Mouse (Mus musculus): ENCODE measurements around the gene Camta1. TPM values are rescaled to one million over a fixed set of nuclear protein-coding genes. Genes with fewer than 3 reads are reported as not detected.

The Camta1 gene
- polyA plus RNA-seq, 1 experiment from 2014 or later = 123 TPM

DNA sequence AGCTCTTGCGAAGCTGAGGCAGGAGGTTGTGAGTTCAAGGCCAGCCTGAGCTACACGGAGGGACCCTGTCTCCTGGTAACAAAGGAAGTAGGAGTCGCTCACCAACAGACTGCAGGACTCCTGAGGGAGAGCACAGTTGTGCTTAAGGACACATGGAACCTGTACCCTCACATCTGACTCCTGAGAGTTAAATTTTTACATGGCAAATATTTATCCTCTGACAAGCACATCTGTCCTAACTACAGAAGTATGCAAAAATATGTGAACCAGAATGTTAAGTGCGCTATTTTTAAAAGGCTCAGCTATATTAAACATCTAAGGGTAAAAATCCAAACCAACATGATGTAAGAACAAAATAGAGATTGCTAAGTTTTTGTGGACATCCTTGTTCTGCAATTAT is 56.0 kb downstream of the Camta1 start:
- Histone ChIP-seq H3K9ac (ENCODE audit: low read length) (no peak overlapping the region), H3K27ac (ENCODE audit: low read depth, low read length) (no peak overlapping the region), H3K27me3 (replicated peaks; ENCODE audit: control insufficient read depth, insufficient read depth, low read length) (no peaks in the 10 kb centered on the region), H3K4me1 (ENCODE audit: control insufficient read depth, insufficient read depth, low read length) (no peaks in the 10 kb centered on the region; the same call in 1 of the 2 replicates), H3K9me3 (replicated peaks; ENCODE audit: control insufficient read depth, low read length) (no peaks in the 10 kb centered on the region), H3K36me3 (ENCODE audit: control insufficient read depth, insufficient read depth, low read length) (no peaks in the 10 kb centered on the region), H3K4me2 (ENCODE audit: low read length) (no peak overlapping the region), H3K4me3 (ENCODE audit: low read depth, low read length) (no peak overlapping the region)
- no peak for ATAC-seq
- 82% methylated on average over 4 of the region's 4 CpGs for WGBS
- DNase-seq (ENCODE audit: low spot score) = no peak

DNA sequence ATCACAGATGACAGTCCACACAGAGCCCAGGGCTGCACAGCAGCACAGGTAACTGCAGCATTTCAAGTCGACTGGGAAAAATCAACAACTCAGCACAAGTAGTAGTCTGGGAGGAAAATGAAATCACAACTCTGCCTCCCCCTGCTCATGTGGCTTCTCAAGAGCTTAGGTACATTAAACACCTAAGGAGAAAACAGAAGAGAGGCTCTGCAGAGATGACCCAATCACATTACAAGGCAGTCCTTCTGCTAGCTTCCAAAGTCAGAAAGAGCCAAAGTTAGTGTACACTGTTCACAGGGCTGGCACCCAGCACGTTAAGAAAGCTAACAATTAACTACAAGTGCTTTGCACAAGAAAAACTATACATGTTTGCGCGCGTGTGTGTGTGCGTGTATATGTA is 56.6 kb downstream of the Camta1 start:
- no peak for DNase-seq (ENCODE audit: low spot score)
- H3K4me2 ChIP-seq (ENCODE audit: low read length) = no peak overlapping the region
- H3K9ac ChIP-seq (ENCODE audit: low read length) = no peak overlapping the region
- WGBS = 92% methylated on average over 6 of the region's 6 CpGs
- no peak overlapping the region for H3K4me3 ChIP-seq (ENCODE audit: low read depth, low read length)
- no peaks in the 10 kb centered on the region for H3K27me3 ChIP-seq (replicated peaks; ENCODE audit: control insufficient read depth, insufficient read depth, low read length)
- no peaks in the 10 kb centered on the region; the same call in 1 of the 2 replicates for H3K4me1 ChIP-seq (ENCODE audit: control insufficient read depth, insufficient read depth, low read length)
- H3K27ac ChIP-seq (ENCODE audit: low read depth, low read length) = no peak overlapping the region
- no peaks in the 10 kb centered on the region for H3K36me3 ChIP-seq (ENCODE audit: control insufficient read depth, insufficient read depth, low read length)
- no peak for ATAC-seq
- no peaks in the 10 kb centered on the region for H3K9me3 ChIP-seq (replicated peaks; ENCODE audit: control insufficient read depth, low read length)

DNA sequence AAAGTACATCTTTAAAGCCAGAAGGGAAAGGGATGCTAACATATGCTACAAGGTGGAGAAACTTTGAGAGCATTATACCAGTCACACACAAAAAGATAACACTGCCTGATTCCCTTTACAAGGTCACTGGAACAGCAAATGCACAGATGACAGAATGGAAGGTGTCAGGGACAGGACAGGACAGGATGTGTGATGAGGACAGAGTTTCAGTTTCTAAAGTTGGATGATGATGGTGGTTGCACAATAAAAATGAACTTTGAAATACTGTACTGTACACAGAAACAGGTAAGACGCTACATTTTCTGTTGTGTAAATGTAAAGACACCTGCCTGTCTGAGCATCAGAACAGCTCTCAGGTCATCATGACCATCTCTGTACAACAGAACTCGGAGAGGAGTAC is 57.5 kb downstream of the Camta1 start:
- no peak overlapping the region for H3K9ac ChIP-seq (ENCODE audit: low read length)
- H3K4me2 ChIP-seq (ENCODE audit: low read length) = no peak overlapping the region
- ATAC-seq (no peak), DNase-seq (ENCODE audit: low spot score) (no peak)
- H3K9me3 ChIP-seq (replicated peaks; ENCODE audit: control insufficient read depth, low read length) = no peaks in the 10 kb centered on the region
- H3K36me3 ChIP-seq (ENCODE audit: control insufficient read depth, insufficient read depth, low read length) = no peaks in the 10 kb centered on the region
- H3K27ac ChIP-seq (ENCODE audit: low read depth, low read length) = no peak overlapping the region
- H3K4me3 ChIP-seq (ENCODE audit: low read depth, low read length) = no peak overlapping the region
- WGBS = 93% methylated on average over 2 of the region's 2 CpGs
- no peaks in the 10 kb centered on the region for H3K27me3 ChIP-seq (replicated peaks; ENCODE audit: control insufficient read depth, insufficient read depth, low read length)
- H3K4me1 ChIP-seq (ENCODE audit: control insufficient read depth, insufficient read depth, low read length) = no peaks in the 10 kb centered on the region; the same call in 1 of the 2 replicates

DNA sequence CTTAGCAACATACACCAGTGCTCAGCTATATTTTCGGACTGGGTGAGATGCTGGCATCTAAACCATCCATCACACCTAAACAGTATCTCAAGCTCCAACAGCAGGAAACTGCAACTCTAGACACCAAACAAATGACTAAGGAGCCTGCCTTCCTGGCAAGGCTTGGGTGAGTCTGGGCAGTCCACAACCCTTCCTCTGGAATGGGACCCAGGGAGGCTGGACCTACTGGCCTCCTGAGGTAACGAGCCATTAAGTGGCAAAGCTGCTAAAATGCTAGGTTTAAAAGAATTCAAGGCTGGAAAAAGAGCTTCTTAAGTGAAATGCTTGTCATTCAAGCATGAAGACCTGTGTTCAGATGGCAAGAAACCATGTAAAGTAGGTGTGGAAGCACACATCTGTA is 63.0 kb downstream of the Camta1 start:
- H3K9me3 ChIP-seq (replicated peaks; ENCODE audit: control insufficient read depth, low read length) = no peaks in the 10 kb centered on the region

DNA sequence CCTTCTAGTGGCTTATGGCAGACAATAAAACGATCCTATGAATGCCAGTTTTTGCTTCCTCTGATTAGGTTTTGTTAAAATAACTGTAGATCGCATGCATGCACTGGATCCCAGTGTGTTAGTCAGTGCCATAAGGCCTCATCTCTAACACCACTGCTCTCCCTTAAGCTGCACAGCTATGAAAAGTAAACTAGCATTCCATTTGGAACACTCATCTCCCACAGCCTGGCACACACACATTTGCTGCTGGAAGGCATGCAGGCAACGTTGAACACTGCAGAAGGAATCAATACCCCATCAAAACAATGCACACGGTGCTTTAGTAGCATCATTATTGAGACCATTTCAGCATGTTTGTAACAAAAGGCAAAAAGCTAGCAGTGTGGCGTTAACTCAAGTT is 68.0 kb downstream of the Camta1 start:
- no peak for ATAC-seq

More for the DNA sequence above, 63.0 kb downstream of the Camta1 start:
- Histone ChIP-seq H3K27me3 (replicated peaks; ENCODE audit: control insufficient read depth, insufficient read depth, low read length) (no peaks in the 10 kb centered on the region), H3K36me3 (ENCODE audit: control insufficient read depth, insufficient read depth, low read length) (no peaks in the 10 kb centered on the region), H3K4me3 (ENCODE audit: low read depth, low read length) (no peak overlapping the region), H3K4me1 (ENCODE audit: control insufficient read depth, insufficient read depth, low read length) (no peaks in the 10 kb centered on the region), H3K27ac (ENCODE audit: low read depth, low read length) (no peak overlapping the region), H3K9ac (ENCODE audit: low read length) (no peak overlapping the region), H3K4me2 (ENCODE audit: low read length) (no peak overlapping the region)
- 86% methylated on average over 2 of the region's 2 CpGs for WGBS
- DNase-seq (ENCODE audit: low spot score) (no peak), ATAC-seq (no peak)

DNA sequence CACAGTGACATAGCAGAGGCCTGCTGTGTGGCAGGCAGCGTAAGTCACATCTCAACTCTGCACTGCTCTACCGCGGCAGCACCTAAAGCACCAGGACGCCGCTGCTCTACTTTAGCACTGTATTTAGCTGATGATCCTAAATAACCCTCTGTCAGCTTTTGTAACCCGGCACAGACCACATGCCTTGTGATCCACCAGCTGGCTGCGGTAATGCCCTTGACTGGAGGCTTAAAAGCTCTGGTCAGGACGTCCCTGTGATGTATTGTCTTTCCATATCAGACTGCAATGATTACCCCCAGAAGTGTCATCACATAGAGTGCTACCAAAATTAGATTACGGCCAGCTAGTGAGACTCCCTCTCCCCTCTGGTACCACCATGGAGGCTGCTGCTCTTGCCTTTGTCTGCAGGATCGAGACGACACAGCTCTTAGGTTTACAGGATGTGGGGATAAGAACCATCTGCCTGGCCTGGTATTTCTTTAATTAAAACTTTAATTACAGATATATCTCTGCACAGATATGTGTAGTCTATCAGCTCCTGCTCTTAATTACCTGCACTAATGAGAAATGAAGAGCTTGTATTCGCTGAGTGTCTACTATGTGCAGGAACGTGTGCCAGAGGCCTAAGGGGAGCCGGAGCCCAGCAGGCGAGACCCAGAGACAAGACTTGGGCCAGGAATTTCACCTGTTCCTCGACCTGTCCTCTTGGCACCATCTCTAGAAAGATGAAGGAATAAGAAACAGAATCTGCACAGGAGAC is 74.5 kb downstream of the Camta1 start:
- H3K9me3 ChIP-seq (replicated peaks; ENCODE audit: control insufficient read depth, low read length) = no peaks in the 10 kb centered on the region
- H3K9ac ChIP-seq (ENCODE audit: low read length) = no peak overlapping the region
- no peak for DNase-seq (ENCODE audit: low spot score)
- 83% methylated on average over 16 of the region's 16 CpGs for WGBS
- no peak overlapping the region; the same call in 1 of the 2 replicates for H3K27ac ChIP-seq (ENCODE audit: low read depth, low read length)
- no peaks in the 10 kb centered on the region for H3K27me3 ChIP-seq (replicated peaks; ENCODE audit: control insufficient read depth, insufficient read depth, low read length)
- no peaks in the 10 kb centered on the region for H3K4me1 ChIP-seq (ENCODE audit: control insufficient read depth, insufficient read depth, low read length)
- no peak overlapping the region for H3K4me3 ChIP-seq (ENCODE audit: low read depth, low read length)
- H3K36me3 ChIP-seq (ENCODE audit: control insufficient read depth, insufficient read depth, low read length) = peaks cover 14% of the 10 kb centered on the region
- no peak overlapping the region for H3K4me2 ChIP-seq (ENCODE audit: low read length)
- no peak for ATAC-seq

More for the DNA sequence above, 68.0 kb downstream of the Camta1 start:
- Histone ChIP-seq H3K27ac (ENCODE audit: low read depth, low read length) (no peak overlapping the region), H3K27me3 (replicated peaks; ENCODE audit: control insufficient read depth, insufficient read depth, low read length) (no peaks in the 10 kb centered on the region), H3K4me2 (ENCODE audit: low read length) (no peak overlapping the region), H3K4me1 (ENCODE audit: control insufficient read depth, insufficient read depth, low read length) (no peaks in the 10 kb centered on the region), H3K36me3 (ENCODE audit: control insufficient read depth, insufficient read depth, low read length) (peaks cover 14% of the 10 kb centered on the region), H3K9ac (ENCODE audit: low read length) (no peak overlapping the region), H3K9me3 (replicated peaks; ENCODE audit: control insufficient read depth, low read length) (no peaks in the 10 kb centered on the region), H3K4me3 (ENCODE audit: low read depth, low read length) (no peak overlapping the region)
- no peak for DNase-seq (ENCODE audit: low spot score)
- WGBS = 79% methylated on average over 5 of the region's 5 CpGs

DNA sequence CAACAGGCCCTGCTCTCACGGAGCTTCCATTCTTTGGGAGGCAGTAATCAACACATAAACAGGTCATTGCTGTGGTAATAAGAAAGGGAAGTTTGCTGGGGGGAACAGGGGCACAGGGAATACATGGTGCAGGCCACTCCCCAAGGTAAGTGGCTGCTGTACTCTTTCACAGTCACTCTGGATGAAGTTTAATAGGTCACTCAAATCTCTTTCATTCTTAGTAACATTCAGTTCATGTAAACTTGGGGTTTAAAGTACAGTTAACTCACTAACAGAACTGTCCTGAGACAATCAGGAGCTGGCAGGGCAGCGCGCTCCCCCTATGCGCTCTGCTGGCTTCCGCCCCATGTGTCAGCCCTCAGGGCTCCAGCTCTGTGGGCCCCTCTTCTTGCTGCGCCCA is 81.2 kb downstream of the Camta1 start:
- Histone ChIP-seq H3K27ac (ENCODE audit: low read depth, low read length) (no peak overlapping the region), H3K4me3 (ENCODE audit: low read depth, low read length) (no peak overlapping the region), H3K27me3 (replicated peaks; ENCODE audit: control insufficient read depth, insufficient read depth, low read length) (no peaks in the 10 kb centered on the region), H3K9ac (ENCODE audit: low read length) (no peak overlapping the region), H3K4me1 (ENCODE audit: control insufficient read depth, insufficient read depth, low read length) (no peaks in the 10 kb centered on the region), H3K36me3 (ENCODE audit: control insufficient read depth, insufficient read depth, low read length) (0 out of 2 replicates have a peak, but pooled peaks cover 2% of the 10 kb centered on the region), H3K9me3 (replicated peaks; ENCODE audit: control insufficient read depth, low read length) (no peaks in the 10 kb centered on the region), H3K4me2 (ENCODE audit: low read length) (no peak overlapping the region)
- WGBS = 88% methylated on average over 6 of the region's 6 CpGs
- DNase-seq (ENCODE audit: low spot score) (no peak), ATAC-seq (no peak)

DNA sequence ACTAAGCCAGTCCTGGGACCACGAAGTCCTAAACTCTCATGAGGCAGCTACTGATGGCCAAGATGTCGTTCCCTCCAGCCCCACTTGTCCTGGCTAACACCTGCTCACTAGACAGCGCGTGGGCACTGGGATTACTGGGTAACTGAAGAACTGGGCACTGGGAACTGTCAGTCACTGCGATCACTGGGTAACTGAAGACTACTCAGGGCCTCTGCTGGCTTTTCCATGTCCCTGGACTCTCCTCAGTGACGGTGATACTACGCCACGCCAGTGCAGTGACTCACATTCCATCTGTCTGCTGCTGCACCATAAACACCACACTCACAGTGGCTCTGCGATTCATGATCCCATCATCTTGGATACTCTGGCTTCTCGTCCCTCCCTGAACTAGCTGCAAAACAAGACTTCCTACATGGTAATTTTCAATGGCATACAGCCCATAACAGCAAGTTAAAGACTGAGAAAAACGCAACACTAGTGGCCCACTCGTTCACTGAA is 81.7 kb downstream of the Camta1 start:
- no peaks in the 10 kb centered on the region for H3K27me3 ChIP-seq (replicated peaks; ENCODE audit: control insufficient read depth, insufficient read depth, low read length)
- H3K4me3 ChIP-seq (ENCODE audit: low read depth, low read length) = no peak overlapping the region
- no peaks in the 10 kb centered on the region for H3K4me1 ChIP-seq (ENCODE audit: control insufficient read depth, insufficient read depth, low read length)
- no peak overlapping the region for H3K9ac ChIP-seq (ENCODE audit: low read length)
- H3K36me3 ChIP-seq (ENCODE audit: control insufficient read depth, insufficient read depth, low read length) = 0 out of 2 replicates have a peak, but pooled peaks cover 2% of the 10 kb centered on the region
- DNase-seq (ENCODE audit: low spot score) (no peak), ATAC-seq (no peak)
- H3K9me3 ChIP-seq (replicated peaks; ENCODE audit: control insufficient read depth, low read length) = no peaks in the 10 kb centered on the region
- no peak overlapping the region for H3K4me2 ChIP-seq (ENCODE audit: low read length)
- 92% methylated on average over 12 of the region's 12 CpGs for WGBS
- H3K27ac ChIP-seq (ENCODE audit: low read depth, low read length) = no peak overlapping the region

DNA sequence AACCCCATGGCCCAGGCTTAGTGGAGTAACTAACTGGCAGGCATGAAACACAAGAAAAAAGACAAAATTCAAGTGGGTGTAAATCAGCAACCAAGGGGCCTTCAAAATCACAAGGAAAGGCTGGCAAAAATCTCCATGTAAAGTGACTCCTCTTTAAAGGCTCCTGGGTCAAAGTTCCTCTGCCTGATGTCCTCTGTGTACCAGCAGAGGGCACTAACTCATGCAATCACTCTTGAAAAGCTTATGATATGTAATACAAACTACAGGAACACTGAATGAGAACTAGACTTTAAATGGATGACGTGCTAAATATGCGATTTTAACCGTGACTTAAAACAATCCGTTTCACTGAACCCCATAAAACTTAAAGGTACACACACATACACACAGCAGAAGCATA is 83.2 kb downstream of the Camta1 start:
- H3K9ac ChIP-seq (ENCODE audit: low read length) = no peak overlapping the region
- no peak overlapping the region for H3K4me2 ChIP-seq (ENCODE audit: low read length)
- DNase-seq (ENCODE audit: low spot score) = peak; percentile 45
- 0 out of 2 replicates have a peak, but pooled peaks cover 2% of the 10 kb centered on the region for H3K36me3 ChIP-seq (ENCODE audit: control insufficient read depth, insufficient read depth, low read length)
- H3K4me3 ChIP-seq (ENCODE audit: low read depth, low read length) = no peak overlapping the region
- WGBS = 76% methylated on average over 4 of the region's 4 CpGs
- H3K9me3 ChIP-seq (replicated peaks; ENCODE audit: control insufficient read depth, low read length) = no peaks in the 10 kb centered on the region
- no peaks in the 10 kb centered on the region for H3K4me1 ChIP-seq (ENCODE audit: control insufficient read depth, insufficient read depth, low read length)
- no peak for ATAC-seq
- no peak overlapping the region for H3K27ac ChIP-seq (ENCODE audit: low read depth, low read length)
- no peaks in the 10 kb centered on the region for H3K27me3 ChIP-seq (replicated peaks; ENCODE audit: control insufficient read depth, insufficient read depth, low read length)
